Mouse (Mus musculus): ENCODE data around the gene Cacna1c.

GRCm38 (mm10) chr6:118862727-118863126, 333.5 kb downstream of the Cacna1c start:
- TF ChIP-seq CTCF (IDR thresholded peaks at IDR 0.05; ENCODE audit: low read depth): no peak
- no peak for TF ChIP-seq EP300 (optimal IDR thresholded peaks at IDR 0.05)
